Mouse (Mus musculus) kidney, adult 2 months (tissue): ENCODE results near the gene Copg2. TPM values are rescaled to one million over a fixed set of nuclear protein-coding genes. Genes with fewer than 3 reads are reported as not detected.
"Not testable (repeated sequence)": the region's sequence is repeated elsewhere in the genome, so short reads cannot be mapped to it uniquely, and the experiment has no call there.

Experiments used
- DNase-seq: peaks from one replicate; pipeline ENCODE4 v3.0.0; 2021
- H3K27ac ChIP-seq: fragments of 200-500 bp; 2 replicates; pipeline ENCODE4 v1.5.1; 2012; ENCODE audit warnings: low read depth, low read length, control low read depth, inconsistent platforms; ENCODE audit not compliant: insufficient read depth
- H3K27me3 ChIP-seq: fragments of 200-500 bp; replicated peaks from 2 replicates; pipeline ENCODE4 v1.6.1; 2012; ENCODE audit warnings: mild to moderate bottlenecking, moderate library complexity, low read length, inconsistent platforms; ENCODE audit not compliant: control insufficient read depth, insufficient read depth
- H3K36me3 ChIP-seq: fragments of 200-500 bp; 2 replicates; pipeline ENCODE4 v1.6.1; 2012; ENCODE audit warnings: mild to moderate bottlenecking, moderate library complexity, low read length, inconsistent platforms; ENCODE audit not compliant: control insufficient read depth, insufficient read depth
- H3K4me1 ChIP-seq: fragments of 200-500 bp; 2 replicates; pipeline ENCODE4 v1.6.1; 2011; ENCODE audit warnings: low read length; ENCODE audit not compliant: control insufficient read depth, insufficient read depth
- H3K4me3 ChIP-seq: fragments of 200-500 bp; 2 replicates; pipeline ENCODE4 v1.5.1; 2011; ENCODE audit warnings: mild to moderate bottlenecking, low read depth, low read length, control low read depth; ENCODE audit not compliant: insufficient read depth
- CTCF ChIP-seq: fragments of 200-500 bp; conservative IDR thresholded peaks from 2 replicates; pipeline ENCODE4 v1.5.1; 2011; ENCODE audit warnings: low read depth, mild to moderate bottlenecking, control low read depth, low read length, moderate library complexity, mixed read lengths; ENCODE audit not compliant: insufficient read depth, insufficient read length
- POLR2A ChIP-seq: fragments of 200-500 bp; IDR thresholded peaks from one replicate; pipeline ENCODE4 v1.6.1; 2011; ENCODE audit warnings: low read depth, low read length, control low read depth
- WGBS: fragments of 180-500 bp; shearing (Covaris S2); methylation state at CpG from one replicate; pipeline ENCODE4 v1.1.7; 2018; 5-methylcytosine and 5-hydroxymethylcytosine counted together
- polyA plus RNA-seq: library from polyadenylated mRNA; depleted of rRNA; stranded (reverse); fragments of >200 nt; gene quantifications from 2 replicates; pipeline ENCODE4 v1.2.3, GENCODE M21; 2012

Copg2 gene
- polyA plus RNA-seq, 1 experiment, result 13.0 TPM

DNA sequence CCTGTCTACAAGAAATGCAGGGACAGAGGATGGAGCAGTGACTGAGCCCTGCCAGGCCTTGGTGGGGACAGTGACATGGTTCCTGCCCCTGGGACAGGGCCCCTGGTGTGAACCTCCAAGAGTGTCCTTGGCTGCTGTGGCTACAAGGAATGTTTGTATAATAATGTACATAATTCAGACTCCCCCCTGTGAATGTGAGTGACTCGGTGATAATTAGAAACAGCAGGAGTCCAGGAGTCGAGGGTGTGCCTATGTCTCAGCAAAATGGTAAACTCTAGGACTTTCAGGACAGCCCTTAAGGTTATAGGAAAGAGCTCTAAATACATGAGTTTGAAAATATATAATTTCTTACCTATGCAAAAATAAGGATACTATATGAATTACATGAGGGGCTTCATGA lies 64.4 kb downstream of the Copg2 start:
- no peak for TF ChIP-seq POLR2A
- no peak for TF ChIP-seq CTCF
- Histone ChIP-seq H3K4me1 (no peaks in the 10 kb centered on the region), H3K4me3 (no peak overlapping the region), H3K36me3 (no peaks in the 10 kb centered on the region; the same call in 1 of the 2 replicates), H3K27me3 (no peaks in the 10 kb centered on the region), H3K27ac (no peak overlapping the region)
- no peak for DNase-seq
- 88% methylated on average over 2 of the region's 2 CpGs for WGBS

GRCm38 (mm10) chr6:30813626-30814025 lies 83.0 kb downstream of the Copg2 start:
- no peaks in the 10 kb centered on the region for H3K27me3 ChIP-seq
- no peak overlapping the region for H3K4me3 ChIP-seq
- H3K36me3 ChIP-seq, result no peaks in the 10 kb centered on the region; the same call in 1 of the 2 replicates
- TF ChIP-seq POLR2A, result no peak
- TF ChIP-seq CTCF, result no peak
- no peak overlapping the region for H3K27ac ChIP-seq
- no peaks in the 10 kb centered on the region for H3K4me1 ChIP-seq
- no peak for DNase-seq

GRCm38 (mm10) chr6:30805053-30805752 lies 91.4 kb downstream of the Copg2 start:
- Histone ChIP-seq H3K4me3 (no peak overlapping the region), H3K4me1 (no peaks in the 10 kb centered on the region), H3K27me3 (no peaks in the 10 kb centered on the region), H3K36me3 (no peaks in the 10 kb centered on the region; the same call in 1 of the 2 replicates), H3K27ac (no peak overlapping the region)
- no peak for DNase-seq
- no peak for TF ChIP-seq CTCF
- TF ChIP-seq POLR2A, result no peak
- WGBS, result 93% methylated on average over 5 of the region's 5 CpGs

- not testable (repeated sequence) for H3K27ac ChIP-seq, H3K36me3 ChIP-seq, H3K4me1 ChIP-seq, H3K4me3 ChIP-seq, H3K27me3 ChIP-seq
- DNase-seq, result peak; percentile 7
- 75% methylated on average over 6 of the region's 6 CpGs for WGBS
Measured at GRCm38 (mm10) chr6:30804389-30805052, 92.1 kb downstream of the Copg2 start.

- 88% methylated on average over 7 of the region's 7 CpGs for WGBS
- not testable (repeated sequence) for H3K4me3 ChIP-seq, DNase-seq, H3K27me3 ChIP-seq, H3K27ac ChIP-seq, H3K36me3 ChIP-seq, H3K4me1 ChIP-seq
Measured at GRCm38 (mm10) chr6:30802915-30803314, 93.7 kb downstream of the Copg2 start.

DNA sequence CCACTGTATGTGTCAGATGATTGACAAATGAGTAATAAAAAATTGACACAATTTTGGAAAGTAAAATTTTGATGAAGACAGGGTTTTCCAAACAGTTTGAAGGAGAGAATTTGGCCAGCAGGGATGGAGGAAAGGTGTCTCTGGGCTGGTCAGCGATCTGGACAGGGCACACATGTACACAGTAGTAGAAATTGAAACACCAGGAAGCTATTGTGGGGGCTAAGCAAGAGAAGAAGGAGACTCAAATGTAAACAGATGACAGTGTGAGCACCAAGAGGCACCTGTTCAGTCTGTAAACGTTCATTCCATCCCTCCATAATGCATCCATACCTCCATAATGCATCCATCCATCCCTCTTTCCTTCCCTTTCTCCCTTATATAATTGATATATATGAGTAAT lies 145.4 kb downstream of the Copg2 start:
- DNase-seq, result no peak
- no peaks in the 10 kb centered on the region; the same call in none of the 2 replicates for H3K36me3 ChIP-seq
- WGBS, result 76% methylated on average over 2 of the region's 2 CpGs

GRCm38 (mm10) chr6:30750482-30750881 lies 146.1 kb downstream of the Copg2 start:
- WGBS, result 76% methylated on average over 6 of the region's 6 CpGs
- TF ChIP-seq POLR2A, result no peak
- no peak for TF ChIP-seq CTCF
- DNase-seq, result no peak
- Histone ChIP-seq H3K4me1 (no peaks in the 10 kb centered on the region), H3K27ac (no peak overlapping the region), H3K36me3 (no peaks in the 10 kb centered on the region; the same call in none of the 2 replicates), H3K27me3 (no peaks in the 10 kb centered on the region), H3K4me3 (no peak overlapping the region)

More for the DNA sequence above, 145.4 kb downstream of the Copg2 start:
- TF ChIP-seq CTCF, result no peak
- no peak for TF ChIP-seq POLR2A
- no peak overlapping the region for H3K27ac ChIP-seq
- no peak overlapping the region for H3K4me3 ChIP-seq
- H3K4me1 ChIP-seq, result no peaks in the 10 kb centered on the region
- no peaks in the 10 kb centered on the region for H3K27me3 ChIP-seq
